Mouse (Mus musculus) limb, embryonic 14.5 days (tissue): Measurements from ENCODE around the gene Irf1. TPM values are rescaled to one million over a fixed set of nuclear protein-coding genes. Genes with fewer than 3 reads are reported as not detected.
A peak's percentile ranks its signal among the peaks of the same experiment; 100 is the strongest.

Experiments used
- ATAC-seq: fragments of 200-750 bp; cut with Nextera tagmentation; 2 replicates; pipeline ENCODE4 v1.8.0; 2017; ENCODE audit warnings: low read depth, moderate number of reproducible peaks, moderate TSS enrichment; ENCODE audit not compliant: low FRiP score
- DNase-seq: peaks from one replicate; pipeline ENCODE4 v3.0.0-alpha.2; 2015; ENCODE audit warnings: low spot score
- H3K27ac ChIP-seq: fragments of 300-500 bp; sonication (generic); replicated peaks from 2 replicates; pipeline ENCODE4 v1.5.1; 2014; ENCODE audit warnings: low read depth, mild to moderate bottlenecking, low read length, moderate library complexity, mixed read lengths
- H3K27me3 ChIP-seq: fragments of 300-500 bp; sonication (generic); 2 replicates; pipeline ENCODE4 v1.6.1; 2014; ENCODE audit warnings: low read length, mixed read lengths; ENCODE audit not compliant: control insufficient read depth, insufficient read depth
- H3K36me3 ChIP-seq: fragments of 300-500 bp; sonication (generic); 2 replicates; pipeline ENCODE4 v1.6.1; 2014; ENCODE audit warnings: mild to moderate bottlenecking, low read length, moderate library complexity, mixed read lengths; ENCODE audit not compliant: control insufficient read depth, insufficient read depth
- H3K4me1 ChIP-seq: fragments of 300-500 bp; sonication (generic); 2 replicates; pipeline ENCODE4 v1.6.1; 2014; ENCODE audit warnings: antibody characterized with exemption, low read length, mixed read lengths; ENCODE audit not compliant: control insufficient read depth, insufficient read depth
- H3K4me2 ChIP-seq: fragments of 300-500 bp; sonication (generic); replicated peaks from 2 replicates; pipeline ENCODE4 v1.6.1; 2014; ENCODE audit warnings: low read depth, mild to moderate bottlenecking, low read length, moderate library complexity; ENCODE audit not compliant: severe bottlenecking
- H3K4me3 ChIP-seq: fragments of 300-500 bp; sonication (generic); replicated peaks from 2 replicates; pipeline ENCODE4 v1.5.1; 2014; ENCODE audit warnings: low read length
- H3K9ac ChIP-seq: fragments of 300-500 bp; sonication (generic); 2 replicates; pipeline ENCODE4 v1.6.1; 2014; ENCODE audit warnings: mild to moderate bottlenecking, low read depth, low read length, moderate library complexity; ENCODE audit not compliant: severe bottlenecking
- H3K9me3 ChIP-seq: fragments of 300-500 bp; sonication (generic); 2 replicates; pipeline ENCODE4 v1.6.1; 2016; ENCODE audit warnings: low read length; ENCODE audit not compliant: control insufficient read depth
- POLR2A ChIP-seq: fragments of 200-500 bp; IDR thresholded peaks from 2 replicates; pipeline ENCODE4 v1.8.0; 2012; ENCODE audit warnings: inconsistent platforms, mild to moderate bottlenecking, moderate library complexity, borderline replicate concordance; ENCODE audit not compliant: insufficient read depth, insufficient read length; ENCODE audit errors: extremely low read depth
- WGBS: fragments of 180-500 bp; shearing (Covaris S2); extraction: QIAGEN DNeasy Blood & Tissue Kit; methylation state at CpG from one replicate; pipeline ENCODE4 v1.1.7; 2014; 5-methylcytosine and 5-hydroxymethylcytosine counted together
- polyA plus RNA-seq, 2 experiments: library from polyadenylated mRNA; depleted of rRNA in 1 of 2; stranded (reverse) in 1 of 2; unstranded in 1 of 2; fragments of >200 nt; fragmentation: Nextera tagmentation in 1 of 2; extraction: Ambion mirVana in 1 of 2; gene quantifications; 2 replicates each; pipeline versions ENCODE4 v1.2.1 to v1.2.3; 2012 to 2014

The Irf1 gene
- polyA plus RNA-seq, 2 experiments = 11.8 to 16.8 TPM

GRCm38 (mm10) chr11:53761284-53761683 is 8.5 kb upstream of the Irf1 start:
- DNase-seq (no peak), ATAC-seq (no peak)
- Histone ChIP-seq H3K4me1 (peaks cover 41% of the 10 kb centered on the region), H3K9ac (no peak overlapping the region), H3K9me3 (no peaks in the 10 kb centered on the region), H3K27ac (no peak overlapping the region), H3K27me3 (no peaks in the 10 kb centered on the region), H3K4me2 (no peak overlapping the region), H3K4me3 (no peak overlapping the region), H3K36me3 (no peaks in the 10 kb centered on the region)
- WGBS = 71% methylated on average over 5 of the region's 5 CpGs
- TF ChIP-seq POLR2A = no peak

GRCm38 (mm10) chr11:53761822-53762221 is 8.0 kb upstream of the Irf1 start:
- ATAC-seq = no peak
- peak overlapping the region; percentile 50; the same call in 1 of the 2 replicates for H3K27ac ChIP-seq
- no peak overlapping the region for H3K9ac ChIP-seq
- H3K9me3 ChIP-seq = no peaks in the 10 kb centered on the region
- DNase-seq = no peak
- 51% methylated on average over 2 of the region's 2 CpGs for WGBS
- H3K36me3 ChIP-seq = no peaks in the 10 kb centered on the region
- H3K4me2 ChIP-seq = no peak overlapping the region
- no peaks in the 10 kb centered on the region for H3K27me3 ChIP-seq
- H3K4me3 ChIP-seq = no peak overlapping the region
- peaks cover 41% of the 10 kb centered on the region for H3K4me1 ChIP-seq
- no peak for TF ChIP-seq POLR2A

- H3K9me3 ChIP-seq = no peaks in the 10 kb centered on the region
- H3K4me2 ChIP-seq = peak overlapping the region; percentile 74
- peak overlapping the region; percentile 84; the same call in 1 of the 2 replicates for H3K27ac ChIP-seq
- no peak for DNase-seq
- no peak for ATAC-seq
- WGBS = 52% methylated on average over 2 of the region's 2 CpGs
- H3K9ac ChIP-seq = no peak overlapping the region
- no peak for TF ChIP-seq POLR2A
- peaks cover 41% of the 10 kb centered on the region for H3K4me1 ChIP-seq
- H3K27me3 ChIP-seq = no peaks in the 10 kb centered on the region
- no peaks in the 10 kb centered on the region for H3K36me3 ChIP-seq
- peak overlapping the region; percentile 37 for H3K4me3 ChIP-seq
Observed at GRCm38 (mm10) chr11:53762426-53762825, 7.4 kb upstream of the Irf1 start.

- H3K4me1 ChIP-seq = peaks cover 41% of the 10 kb centered on the region
Observed at GRCm38 (mm10) chr11:53762827-53763495, 6.9 kb upstream of the Irf1 start.

GRCm38 (mm10) chr11:53763496-53764140 is 6.2 kb upstream of the Irf1 start:
- Histone ChIP-seq H3K36me3 (no peaks in the 10 kb centered on the region), H3K4me1 (peaks cover 41% of the 10 kb centered on the region), H3K27me3 (no peaks in the 10 kb centered on the region), H3K4me3 (peak overlapping the region; percentile 37), H3K9ac (peak overlapping the region; percentile 62), H3K4me2 (peak overlapping the region; percentile 74), H3K27ac (peak overlapping the region; percentile 84), H3K9me3 (no peaks in the 10 kb centered on the region)
- TF ChIP-seq POLR2A = peak; percentile 78; the same call in 1 of the 2 replicates
- DNase-seq (peak; percentile 80), ATAC-seq (peak; percentile 88)
- WGBS = 4% methylated on average over 27 of the region's 33 CpGs

More at GRCm38 (mm10) chr11:53762827-53763495, 6.9 kb upstream of the Irf1 start:
- 2% methylated on average over 23 of the region's 23 CpGs for WGBS
- Histone ChIP-seq H3K4me3 (peak overlapping the region; percentile 37), H3K9me3 (no peaks in the 10 kb centered on the region), H3K27ac (peak overlapping the region; percentile 84), H3K27me3 (no peaks in the 10 kb centered on the region), H3K9ac (peak overlapping the region; percentile 62), H3K36me3 (no peaks in the 10 kb centered on the region), H3K4me2 (peak overlapping the region; percentile 74)
- DNase-seq = peak; percentile 71
- ATAC-seq = no peak; the same call in 1 of the 2 replicates
- TF ChIP-seq POLR2A = no peak
